Mouse (Mus musculus) lung, adult 2 months (tissue): ENCODE measurements at regions not wholly inside any gene's neighbourhood (a gene's known extent, or its start where the extent isn't known, plus 50 kb on each side); places are given as distances from the start of the nearest gene placed in this dataset.
"Not testable (repeated sequence)": the region's sequence is repeated elsewhere in the genome, so short reads cannot be mapped to it uniquely, and the experiment has no call there.

ENCODE experiments used
- DNase-seq: peaks from one replicate; pipeline ENCODE4 v3.0.0; 2022
- H3K4me1 ChIP-seq: fragments of 200-500 bp; 2 replicates; pipeline ENCODE4 v1.6.1; 2011; ENCODE audit warnings: low read length; ENCODE audit not compliant: control insufficient read depth, insufficient read depth
- H3K4me3 ChIP-seq: fragments of 200-500 bp; replicated peaks from 2 replicates; pipeline ENCODE3; 2011; ENCODE audit warnings: low read depth, mild to moderate bottlenecking, control low read depth, low read length; ENCODE audit errors: extremely low read depth
- CTCF ChIP-seq: fragments of 200-500 bp; IDR thresholded peaks from 2 replicates; pipeline ENCODE4 v1.5.1; 2011; ENCODE audit warnings: mild to moderate bottlenecking, low read length, control low read depth; ENCODE audit not compliant: insufficient read depth
- POLR2A ChIP-seq: fragments of 200-500 bp; IDR thresholded peaks from 2 replicates; pipeline ENCODE4 v1.6.1; 2011; ENCODE audit warnings: low read depth, mild to moderate bottlenecking, control low read depth, low read length, borderline replicate concordance; ENCODE audit errors: extremely low read depth
- WGBS: fragments of 180-500 bp; shearing (Covaris S2); methylation state at CpG from one replicate; pipeline ENCODE4 v1.1.7; 2018; 5-methylcytosine and 5-hydroxymethylcytosine counted together

GRCm38 (mm10) chr12:8093437-8093836, 114.5 kb upstream of the Ldah start:
- H3K4me3 ChIP-seq = no peak overlapping the region
- H3K4me1 ChIP-seq = no peaks in the 10 kb centered on the region
- no peak for TF ChIP-seq CTCF
- DNase-seq = no peak
- WGBS = 86% methylated on average over 1 of the region's 1 CpGs

DNA sequence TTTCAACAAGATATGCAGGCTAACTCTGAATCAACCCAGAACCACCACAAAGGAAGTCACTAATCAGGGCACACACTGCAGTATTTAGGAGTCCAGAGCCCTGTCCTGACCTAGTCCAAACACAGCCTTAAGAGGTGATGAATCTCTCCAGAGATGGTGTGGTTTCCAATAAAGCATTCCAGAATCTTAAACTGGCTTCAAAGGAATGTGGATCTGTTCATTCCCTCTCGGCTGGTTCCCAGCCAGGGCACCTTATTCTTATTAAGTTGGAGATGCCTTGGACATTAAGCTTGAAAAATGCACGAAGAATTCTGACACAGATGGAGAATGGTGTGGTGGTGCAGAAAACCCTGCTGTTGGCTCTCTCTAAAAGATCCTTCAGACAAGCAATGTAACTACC, 112.0 kb upstream of the Ldah start:
- no peak for DNase-seq

DNA sequence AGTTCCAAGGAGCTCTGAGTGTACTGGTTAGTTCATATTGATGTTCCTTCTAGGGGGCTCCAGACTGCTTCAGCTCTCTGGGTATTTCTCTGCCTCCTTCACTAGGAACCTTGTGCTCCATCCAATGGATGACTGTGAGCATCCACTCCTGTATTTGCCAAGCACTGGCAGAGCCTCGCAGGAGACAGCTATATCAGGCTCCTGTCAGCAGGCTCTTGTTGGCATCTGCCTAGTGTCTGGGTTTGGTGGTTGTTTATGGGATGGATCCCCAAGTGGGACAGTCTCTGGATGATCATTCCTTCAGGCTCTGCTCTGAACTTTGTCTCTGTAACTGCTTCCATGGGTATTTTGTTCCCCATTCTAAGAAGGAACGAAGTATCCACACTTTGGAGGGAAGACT, 109.5 kb upstream of the Ldah start:
- H3K4me1 ChIP-seq, H3K4me3 ChIP-seq, DNase-seq: not testable (repeated sequence)
- WGBS = 59% methylated on average over 2 of the region's 2 CpGs

More for the DNA sequence above, 112.0 kb upstream of the Ldah start:
- TF ChIP-seq POLR2A = no peak
- H3K4me3 ChIP-seq = no peak overlapping the region
- WGBS = 40% methylated on average over 2 of the region's 2 CpGs
- H3K4me1 ChIP-seq = no peaks in the 10 kb centered on the region; the same call in 1 of the 2 replicates

DNA sequence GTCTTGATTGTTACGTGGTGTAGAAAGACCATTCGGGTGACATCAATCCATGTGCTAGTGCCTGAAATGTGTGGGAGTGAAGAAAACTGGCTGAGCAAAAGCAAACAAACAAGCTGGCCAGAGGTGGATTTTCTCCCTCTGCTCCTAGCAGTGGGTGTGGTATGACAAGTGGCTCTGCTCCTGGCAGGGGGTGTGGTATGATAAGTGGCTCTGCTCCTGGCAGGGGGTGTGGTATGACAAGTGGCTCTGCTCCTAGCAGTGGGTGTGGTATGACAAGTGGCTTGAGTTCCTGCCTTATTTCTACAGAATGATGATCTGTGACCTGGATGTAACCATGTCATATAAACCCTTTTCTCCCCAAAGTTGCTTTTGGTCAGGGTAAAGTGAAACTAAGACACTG, 108.8 kb upstream of the Ldah start:
- TF ChIP-seq POLR2A = no peak
- H3K4me3 ChIP-seq = no peak overlapping the region
- WGBS = 55% methylated on average over 2 of the region's 2 CpGs
- H3K4me1 ChIP-seq = no peaks in the 10 kb centered on the region; the same call in 1 of the 2 replicates
- DNase-seq = peak; percentile 5

GRCm38 (mm10) chr12:8099821-8100220, 108.1 kb upstream of the Ldah start:
- no peak for TF ChIP-seq POLR2A
- TF ChIP-seq CTCF = no peak
- DNase-seq = peak; percentile 14
- WGBS = 31% methylated on average over 2 of the region's 2 CpGs
- Histone ChIP-seq H3K4me3 (no peak overlapping the region), H3K4me1 (no peaks in the 10 kb centered on the region; the same call in 1 of the 2 replicates)

DNA sequence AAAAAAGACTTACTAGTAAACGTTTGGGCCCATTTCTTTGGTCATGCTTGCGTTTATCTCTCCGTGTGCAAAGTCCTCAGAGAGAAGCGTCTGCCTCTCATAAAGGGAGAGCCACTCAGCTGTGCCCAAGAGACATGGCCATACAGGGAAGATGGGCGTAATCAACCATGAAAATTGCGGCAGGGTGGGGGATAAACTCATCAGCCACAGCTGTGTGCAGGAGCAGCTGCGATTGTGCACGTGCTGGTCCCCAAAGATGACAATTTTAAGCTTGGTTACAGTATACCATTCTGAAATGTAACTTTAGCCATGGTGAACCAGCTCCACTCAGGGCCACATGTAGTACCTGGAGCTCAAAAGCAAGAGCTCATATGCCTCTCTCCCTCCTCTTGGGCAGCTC, 106.1 kb upstream of the Ldah start:
- H3K4me1 ChIP-seq = no peaks in the 10 kb centered on the region; the same call in 1 of the 2 replicates
- no peak overlapping the region for H3K4me3 ChIP-seq
- TF ChIP-seq CTCF (no peak), POLR2A (no peak)
- DNase-seq = no peak
- 69% methylated on average over 8 of the region's 8 CpGs for WGBS

DNA sequence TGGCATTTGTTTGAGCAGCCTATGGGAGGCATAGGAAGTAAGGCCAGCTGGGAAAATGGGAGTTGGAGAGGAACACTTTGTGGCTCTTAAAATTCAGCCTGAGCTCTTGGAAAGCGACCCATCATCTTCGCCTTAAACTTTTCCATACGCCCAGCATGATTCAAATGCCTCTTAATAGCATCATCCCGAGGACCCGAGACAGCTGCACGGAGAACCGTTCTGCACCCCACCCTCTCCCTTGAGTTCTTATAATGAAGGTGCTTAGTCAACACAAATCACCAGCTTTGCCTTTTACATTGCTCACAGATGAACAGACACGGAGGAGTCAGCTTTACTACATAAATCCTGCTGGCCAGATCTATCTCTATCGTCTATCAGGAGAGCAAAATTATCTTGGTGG, 104.6 kb upstream of the Ldah start:
- no peak overlapping the region for H3K4me3 ChIP-seq
- TF ChIP-seq POLR2A (no peak), CTCF (no peak)
- H3K4me1 ChIP-seq = no peaks in the 10 kb centered on the region; the same call in 1 of the 2 replicates
- 83% methylated on average over 9 of the region's 9 CpGs for WGBS
- no peak for DNase-seq

- no peak for DNase-seq
- TF ChIP-seq POLR2A = no peak
- no peak for TF ChIP-seq CTCF
- no peak overlapping the region for H3K4me3 ChIP-seq
- WGBS = 26% methylated on average over 4 of the region's 4 CpGs
- H3K4me1 ChIP-seq = no peaks in the 10 kb centered on the region
Measured at GRCm38 (mm10) chr12:8107137-8107536, 100.8 kb upstream of the Ldah start.

DNA sequence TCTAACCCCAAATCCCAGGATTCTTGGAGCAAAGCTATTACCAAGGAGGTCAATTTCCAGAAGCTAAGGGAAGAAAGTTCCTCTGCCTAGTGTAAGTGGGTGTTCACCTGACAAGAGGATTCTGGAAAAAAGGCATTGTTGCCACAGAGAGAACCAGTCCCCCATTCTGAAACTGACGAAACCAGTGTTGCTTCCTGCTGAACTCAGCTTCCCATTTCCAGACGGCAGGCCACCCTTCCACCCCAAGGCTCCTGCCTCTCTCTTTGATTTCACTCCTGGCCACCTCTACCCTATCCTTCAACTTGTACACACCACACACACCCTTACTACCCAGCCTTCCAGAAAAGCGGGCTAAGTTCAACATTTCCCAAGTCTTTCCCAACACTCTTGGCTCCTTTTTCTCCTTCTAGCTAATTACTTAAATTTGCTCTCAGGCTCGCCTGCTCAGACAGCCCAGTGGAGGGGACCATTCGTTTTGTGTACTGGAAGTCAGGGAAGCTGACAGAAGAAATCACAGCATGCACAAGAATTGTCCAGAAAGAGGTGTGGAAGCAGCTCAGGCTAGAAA, 98.6 kb upstream of the Ldah start:
- TF ChIP-seq POLR2A = no peak
- TF ChIP-seq CTCF = no peak
- 40% methylated on average over 5 of the region's 5 CpGs for WGBS
- H3K4me3 ChIP-seq = no peak overlapping the region
- no peak for DNase-seq
- H3K4me1 ChIP-seq = no peaks in the 10 kb centered on the region

DNA sequence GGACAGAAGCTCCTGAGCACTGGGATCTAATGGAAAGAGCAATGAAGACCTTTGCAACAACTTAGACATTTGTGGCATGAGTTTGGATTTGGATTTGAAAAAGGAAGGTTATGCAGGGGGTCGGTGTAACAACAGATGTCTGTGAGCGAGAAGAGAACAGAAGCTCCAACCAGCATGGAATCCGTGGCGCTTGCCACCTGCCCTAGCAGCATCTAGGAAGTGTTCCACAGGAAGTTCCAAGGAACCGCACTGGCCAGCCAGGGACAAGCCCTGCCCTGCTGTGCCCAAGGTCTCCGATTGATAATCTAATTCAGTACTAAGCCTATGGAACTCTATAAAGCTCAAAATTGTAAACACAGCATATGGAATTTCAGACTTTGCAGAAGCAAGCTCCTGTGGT, 98.0 kb upstream of the Ldah start:
- H3K4me3 ChIP-seq = no peak overlapping the region
- WGBS = 81% methylated on average over 6 of the region's 6 CpGs
- H3K4me1 ChIP-seq = no peaks in the 10 kb centered on the region
- DNase-seq = no peak
- no peak for TF ChIP-seq POLR2A
- TF ChIP-seq CTCF = no peak

DNA sequence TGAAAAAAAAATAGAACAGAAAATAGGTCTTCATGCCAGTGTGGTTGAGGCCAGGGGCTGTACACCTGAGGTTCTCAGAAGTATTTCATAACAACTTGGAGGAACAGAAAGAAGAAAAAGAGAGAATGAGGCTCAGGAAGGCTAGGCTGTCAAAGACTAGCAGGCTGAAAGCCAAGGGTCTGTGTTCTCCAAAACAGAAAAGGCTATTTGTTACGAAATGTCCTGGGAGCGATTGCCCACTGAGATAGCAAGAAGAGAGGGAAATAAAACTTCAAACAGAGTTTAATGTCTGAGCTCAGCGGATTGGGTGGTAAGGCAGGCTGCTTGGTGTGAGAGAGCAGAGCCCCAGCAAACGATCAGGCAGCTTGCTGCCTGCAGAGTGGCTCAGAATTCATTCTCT, 97.6 kb upstream of the Ldah start:
- WGBS = 47% methylated on average over 4 of the region's 4 CpGs
- DNase-seq = no peak
- TF ChIP-seq CTCF = no peak
- no peak for TF ChIP-seq POLR2A
- Histone ChIP-seq H3K4me3 (no peak overlapping the region), H3K4me1 (no peaks in the 10 kb centered on the region)
